Mouse (Mus musculus) bone marrow, adult 2 months (tissue): ENCODE results near the gene Prok2.

Experiments
- CTCF ChIP-seq: fragments of 200-500 bp; IDR thresholded peaks from 2 replicates; pipeline ENCODE4 v1.5.1; 2011; ENCODE audit warnings: low read length, control low read depth; ENCODE audit not compliant: control insufficient read depth, insufficient read depth
- POLR2A ChIP-seq: fragments of 200-500 bp; IDR thresholded peaks from 2 replicates; pipeline ENCODE4 v1.6.1; 2011; ENCODE audit warnings: low read depth, mild to moderate bottlenecking, control low read depth, low read length, borderline replicate concordance; ENCODE audit not compliant: control insufficient read depth

DNA sequence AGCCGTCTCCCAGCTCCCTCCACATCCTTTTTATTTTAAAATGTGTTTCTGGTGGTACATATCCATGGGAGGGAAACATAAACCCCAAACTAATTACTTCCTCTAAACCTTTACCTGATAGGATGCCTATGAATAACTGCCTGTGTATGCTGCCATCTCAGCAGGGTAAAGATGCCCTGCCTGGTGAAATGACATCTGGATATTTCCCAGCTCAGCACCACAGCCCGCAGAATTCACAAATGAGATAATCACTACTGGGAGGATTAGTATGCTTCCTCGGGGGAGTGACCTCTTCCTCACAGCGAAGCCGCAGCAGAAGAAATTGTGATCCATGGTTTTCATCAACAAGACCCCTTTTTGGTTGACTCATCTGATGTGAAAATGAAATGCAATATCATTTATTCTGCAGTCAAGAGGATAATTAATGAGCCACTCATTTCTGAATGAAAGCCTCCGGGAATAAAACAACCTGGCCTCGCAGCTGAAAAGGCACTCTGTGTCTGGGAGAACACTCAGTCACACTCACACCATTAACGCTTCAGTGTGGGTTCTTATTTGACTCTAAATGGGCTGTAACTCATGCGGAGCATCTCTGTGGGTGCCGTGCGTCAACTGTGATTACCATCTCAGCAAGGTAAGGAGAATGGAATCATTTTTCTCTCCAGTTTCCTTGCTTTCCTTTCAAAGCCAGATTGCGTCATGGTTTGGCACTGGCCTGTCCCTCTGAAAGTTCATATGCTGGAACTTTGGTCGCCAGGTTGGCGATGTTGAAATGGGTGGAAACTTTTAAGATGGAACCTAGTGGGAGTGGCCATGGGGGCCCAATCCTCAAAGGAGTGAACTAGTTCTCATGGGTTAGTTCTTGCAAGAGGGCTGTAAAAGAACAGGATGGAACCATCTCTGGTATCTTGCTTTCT is 36.1 kb upstream of the Prok2 start:
- TF ChIP-seq POLR2A (no peak), CTCF (no peak)
